Mouse (Mus musculus): ENCODE data around the gene Aqp11. TPM values are rescaled to one million over a fixed set of nuclear protein-coding genes. Genes with fewer than 3 reads are reported as not detected.

Gene Aqp11
- 0.54 TPM in 1 of 2 replicates, not detected in the other for polyA plus RNA-seq (2012; ENCODE audit: insufficient read depth, low replicate concordance)

DNA sequence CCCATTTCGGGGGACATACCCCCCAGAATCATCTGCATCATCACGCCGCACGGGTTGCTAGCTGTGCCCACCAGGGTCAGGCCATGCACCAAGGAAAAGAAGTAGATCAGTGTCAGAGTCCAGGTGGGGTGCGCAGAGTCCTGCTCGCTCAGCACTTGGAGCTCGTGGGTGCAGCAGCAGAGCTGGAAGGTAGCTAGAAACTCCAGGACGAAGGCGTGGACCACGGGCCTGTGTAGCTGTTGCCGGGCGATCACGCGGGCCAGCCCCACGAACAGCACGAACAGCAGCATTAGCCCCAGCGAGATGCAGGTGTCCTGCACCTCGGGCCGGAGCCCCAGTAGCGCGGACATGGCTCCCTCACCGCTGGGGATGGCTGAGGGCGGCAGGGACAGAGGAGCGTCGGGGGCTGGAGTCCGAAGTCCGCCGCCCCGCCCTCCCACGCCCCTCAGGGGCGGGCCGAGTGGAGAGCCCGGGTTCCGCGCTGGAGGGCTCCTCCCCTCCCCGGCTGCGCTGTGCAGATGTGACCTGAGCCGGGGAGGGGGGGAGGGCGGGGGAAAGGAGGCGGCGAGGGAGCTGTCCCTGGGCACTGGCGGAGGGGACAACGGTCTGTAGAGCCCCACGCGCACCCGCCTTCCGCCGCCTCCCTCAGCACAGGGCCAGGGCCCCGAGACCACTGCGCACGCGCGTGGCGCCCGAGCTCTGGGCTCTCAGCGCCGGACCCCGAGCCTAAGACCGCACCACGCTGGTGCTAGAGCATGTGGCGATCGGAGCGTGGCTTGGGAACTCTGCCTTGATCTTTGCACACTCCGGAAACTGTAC is at the start of gene Aqp11:
TSS of gene Aqp11 (minus strand) at position 652 of the 819 bp plus-strand sequence.
- peaks cover 67% of the 10 kb centered on the region for H3K4me1 ChIP-seq
- H3K27me3 ChIP-seq (replicated peaks) = peaks cover 3% of the 10 kb centered on the region
- TF ChIP-seq FLI1 (IDR thresholded peaks at IDR 0.05; ENCODE audit: low read length) (no peak), GATA1 (IDR thresholded peaks at IDR 0.05; ENCODE audit: borderline replicate concordance, low read length) (no peak)
- H3K4me3 ChIP-seq (replicated peaks) = peak within 1 kb of the TSS; percentile 99
- H3K9me3 ChIP-seq = no peaks in the 10 kb centered on the region
- H3K36me3 ChIP-seq (replicated peaks; ENCODE audit: low read length) = no peaks in the 10 kb centered on the region

DNA sequence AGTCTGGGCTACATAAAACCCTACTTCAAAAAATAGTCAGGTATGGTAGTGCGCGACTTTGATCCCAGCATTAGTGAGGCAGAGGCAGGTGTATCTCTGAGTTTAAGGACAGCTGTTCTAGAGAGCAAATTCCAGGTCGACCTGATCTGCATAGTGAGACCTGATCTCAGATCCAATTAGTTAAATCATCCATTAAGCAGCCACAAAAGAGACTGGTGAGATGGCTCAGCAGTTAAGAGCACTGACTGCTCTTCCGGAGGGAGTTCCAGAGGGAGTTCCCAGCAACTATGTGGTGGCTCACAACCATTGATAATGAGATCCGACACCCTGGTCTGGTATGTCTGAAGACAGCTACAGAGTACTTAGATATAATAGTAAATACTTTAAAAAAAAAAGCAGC is 45.4 kb upstream of the Aqp11 start:
- Histone ChIP-seq H3K4me1 (peaks cover 12% of the 10 kb centered on the region), H3K4me3 (replicated peaks) (no peak overlapping the region), H3K9me3 (no peaks in the 10 kb centered on the region), H3K27me3 (replicated peaks) (peaks cover 25% of the 10 kb centered on the region), H3K36me3 (replicated peaks; ENCODE audit: low read length) (no peaks in the 10 kb centered on the region)
- TF ChIP-seq GATA1 (IDR thresholded peaks at IDR 0.05; ENCODE audit: borderline replicate concordance, low read length) (no peak), FLI1 (IDR thresholded peaks at IDR 0.05; ENCODE audit: low read length) (no peak)

DNA sequence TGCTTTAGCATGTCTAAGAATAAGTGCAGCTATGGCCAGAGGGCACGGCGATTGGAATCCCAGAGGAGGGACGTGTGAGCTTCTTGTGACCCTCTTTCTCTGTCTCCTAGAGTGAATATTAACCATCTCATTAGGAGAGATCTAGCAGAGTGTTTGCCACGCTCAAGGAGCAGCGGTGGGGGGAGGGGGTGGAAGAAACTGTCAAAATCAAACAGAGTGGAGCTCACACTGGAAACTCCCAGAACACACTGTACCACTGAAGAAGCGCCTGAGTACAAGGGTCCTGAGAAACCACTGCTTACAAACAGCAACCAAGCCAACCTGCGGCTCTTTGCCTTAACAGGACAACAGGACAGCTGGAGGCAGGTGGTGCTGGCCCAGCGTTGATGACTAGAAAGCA is 43.4 kb upstream of the Aqp11 start:
- peaks cover 10% of the 10 kb centered on the region for H3K4me1 ChIP-seq
- H3K27me3 ChIP-seq (replicated peaks) = peaks cover 13% of the 10 kb centered on the region
- H3K36me3 ChIP-seq (replicated peaks; ENCODE audit: low read length) = no peaks in the 10 kb centered on the region
- TF ChIP-seq GATA1 (IDR thresholded peaks at IDR 0.05; ENCODE audit: borderline replicate concordance, low read length) (no peak), FLI1 (IDR thresholded peaks at IDR 0.05; ENCODE audit: low read length) (no peak)
- no peak overlapping the region for H3K4me3 ChIP-seq (replicated peaks)
- peaks cover 16% of the 10 kb centered on the region for H3K9me3 ChIP-seq

DNA sequence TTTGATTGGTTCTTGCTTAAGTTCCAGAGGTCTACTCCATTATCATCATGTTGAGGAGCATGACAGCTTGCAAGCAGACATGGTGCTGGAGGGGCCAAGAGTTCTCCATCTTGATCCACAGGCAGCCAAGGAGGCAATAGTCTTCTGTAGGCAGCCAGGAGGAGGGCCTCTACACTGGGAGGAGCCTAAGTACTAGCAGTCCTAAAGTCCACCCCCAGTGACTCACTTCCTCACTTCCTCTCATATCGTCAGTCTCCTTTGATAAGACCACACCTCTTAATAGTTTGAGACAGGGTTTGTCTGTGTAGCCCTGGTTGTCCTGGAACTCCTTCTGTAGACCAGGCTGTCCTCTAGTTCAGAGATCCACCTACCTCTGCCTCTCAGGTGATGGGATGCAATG is 42.7 kb upstream of the Aqp11 start:
- H3K4me3 ChIP-seq (replicated peaks) = no peak overlapping the region
- peaks cover 10% of the 10 kb centered on the region for H3K4me1 ChIP-seq
- peaks cover 19% of the 10 kb centered on the region for H3K9me3 ChIP-seq
- TF ChIP-seq GATA1 (IDR thresholded peaks at IDR 0.05; ENCODE audit: borderline replicate concordance, low read length) = no peak
- no peak for TF ChIP-seq FLI1 (IDR thresholded peaks at IDR 0.05; ENCODE audit: low read length)
- H3K27me3 ChIP-seq (replicated peaks) = peaks cover 9% of the 10 kb centered on the region
- no peaks in the 10 kb centered on the region for H3K36me3 ChIP-seq (replicated peaks; ENCODE audit: low read length)

DNA sequence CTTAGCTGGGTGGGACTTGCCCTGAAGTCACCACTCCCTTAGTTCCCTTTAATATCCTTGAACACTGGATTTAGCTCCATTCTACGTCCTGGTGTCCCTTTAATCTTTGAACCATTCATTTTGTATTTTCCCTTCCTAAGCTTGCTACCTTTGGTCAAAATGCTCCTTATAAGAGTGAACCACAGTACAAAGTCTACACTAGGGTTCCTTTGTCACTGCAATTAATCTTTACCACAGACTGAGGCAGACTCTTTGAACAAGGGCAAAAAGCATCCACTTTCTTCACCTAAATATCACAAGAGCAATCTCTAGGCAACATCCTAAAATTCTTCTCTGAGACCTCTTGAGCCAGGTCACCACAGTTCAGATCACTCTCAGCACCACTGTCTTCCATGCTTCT is 42.1 kb upstream of the Aqp11 start:
- TF ChIP-seq FLI1 (IDR thresholded peaks at IDR 0.05; ENCODE audit: low read length) (no peak), GATA1 (IDR thresholded peaks at IDR 0.05; ENCODE audit: borderline replicate concordance, low read length) (no peak)

DNA sequence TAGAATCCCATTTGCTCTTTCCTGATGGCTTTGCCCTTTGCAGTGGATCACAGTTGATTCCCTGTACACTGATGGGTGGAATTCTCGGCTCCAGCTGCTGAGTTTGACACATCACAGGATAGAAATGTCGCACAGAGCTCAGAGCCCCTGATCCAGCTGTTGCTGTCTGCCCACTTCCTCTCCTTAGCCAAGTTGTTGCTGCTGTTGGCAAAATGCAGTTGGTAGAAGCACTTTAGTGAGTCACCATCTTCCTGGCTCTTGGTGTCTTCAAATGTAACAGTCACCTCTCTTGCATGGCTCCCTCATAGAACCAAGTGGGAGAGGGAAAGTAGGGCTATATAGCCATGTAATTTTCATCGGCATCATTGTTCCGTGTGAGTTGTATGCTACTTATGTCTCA is 39.1 kb upstream of the Aqp11 start:
- TF ChIP-seq FLI1 (IDR thresholded peaks at IDR 0.05; ENCODE audit: low read length) = no peak
- TF ChIP-seq GATA1 (IDR thresholded peaks at IDR 0.05; ENCODE audit: borderline replicate concordance, low read length) = no peak
- peaks cover 19% of the 10 kb centered on the region for H3K9me3 ChIP-seq
- H3K4me1 ChIP-seq = peaks cover 10% of the 10 kb centered on the region
- no peaks in the 10 kb centered on the region for H3K36me3 ChIP-seq (replicated peaks; ENCODE audit: low read length)
- H3K27me3 ChIP-seq (replicated peaks) = peaks cover 2% of the 10 kb centered on the region
- H3K4me3 ChIP-seq (replicated peaks) = no peak overlapping the region

More for the DNA sequence above, 42.1 kb upstream of the Aqp11 start:
- peaks cover 19% of the 10 kb centered on the region for H3K9me3 ChIP-seq
- peaks cover 9% of the 10 kb centered on the region for H3K27me3 ChIP-seq (replicated peaks)
- H3K36me3 ChIP-seq (replicated peaks; ENCODE audit: low read length) = no peaks in the 10 kb centered on the region
- peaks cover 10% of the 10 kb centered on the region for H3K4me1 ChIP-seq
- H3K4me3 ChIP-seq (replicated peaks) = no peak overlapping the region

DNA sequence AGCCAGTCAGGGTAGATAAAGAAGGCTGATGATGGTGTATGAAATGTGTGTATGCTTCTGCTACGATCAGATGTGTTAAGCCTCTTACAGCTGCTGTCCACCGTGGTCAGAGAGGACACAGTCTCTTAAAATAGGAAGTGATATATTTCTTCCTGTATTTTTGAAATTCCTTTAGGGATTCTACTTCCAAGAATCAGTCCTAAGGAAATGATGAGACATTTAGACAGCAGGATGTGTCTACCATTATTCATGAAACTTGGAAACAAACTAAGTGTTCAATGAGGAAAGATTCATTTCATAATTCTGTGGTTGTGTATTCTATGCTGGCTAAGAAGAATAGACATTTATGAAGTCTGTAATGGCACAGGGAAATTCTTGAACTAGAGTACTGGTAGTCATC is 37.8 kb upstream of the Aqp11 start:
- no peak for TF ChIP-seq FLI1 (IDR thresholded peaks at IDR 0.05; ENCODE audit: low read length)
- no peak for TF ChIP-seq GATA1 (IDR thresholded peaks at IDR 0.05; ENCODE audit: borderline replicate concordance, low read length)
- Histone ChIP-seq H3K4me3 (replicated peaks) (no peak overlapping the region), H3K36me3 (replicated peaks; ENCODE audit: low read length) (no peaks in the 10 kb centered on the region), H3K9me3 (peaks cover 19% of the 10 kb centered on the region), H3K4me1 (peaks cover 8% of the 10 kb centered on the region), H3K27me3 (replicated peaks) (peaks cover 2% of the 10 kb centered on the region)

DNA sequence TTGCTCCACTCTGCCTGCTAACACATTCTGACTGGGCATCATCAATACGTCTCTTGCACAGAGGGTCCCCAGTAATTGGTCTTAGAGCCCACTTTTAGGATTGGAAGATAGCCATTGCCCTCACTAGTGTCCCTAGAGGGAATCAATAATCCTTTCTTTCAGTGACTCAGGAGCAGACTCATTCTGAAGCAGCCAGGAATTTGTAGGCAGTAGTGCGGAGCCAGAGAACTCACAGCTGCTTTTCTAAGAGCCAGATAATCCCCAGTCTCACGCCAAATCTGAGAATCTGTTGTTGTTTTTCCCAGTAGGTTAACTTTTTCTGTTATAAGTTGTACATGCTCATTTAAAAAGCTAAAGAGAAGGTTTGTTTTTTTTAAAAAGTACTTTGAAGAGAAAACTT is 37.3 kb upstream of the Aqp11 start:
- TF ChIP-seq GATA1 (IDR thresholded peaks at IDR 0.05; ENCODE audit: borderline replicate concordance, low read length) (no peak), FLI1 (IDR thresholded peaks at IDR 0.05; ENCODE audit: low read length) (no peak)
- peaks cover 4% of the 10 kb centered on the region; the same call in 1 of the 2 replicates for H3K4me1 ChIP-seq
- no peaks in the 10 kb centered on the region for H3K36me3 ChIP-seq (replicated peaks; ENCODE audit: low read length)
- peaks cover 19% of the 10 kb centered on the region for H3K9me3 ChIP-seq
- peaks cover 2% of the 10 kb centered on the region for H3K27me3 ChIP-seq (replicated peaks)
- H3K4me3 ChIP-seq (replicated peaks) = no peak overlapping the region

DNA sequence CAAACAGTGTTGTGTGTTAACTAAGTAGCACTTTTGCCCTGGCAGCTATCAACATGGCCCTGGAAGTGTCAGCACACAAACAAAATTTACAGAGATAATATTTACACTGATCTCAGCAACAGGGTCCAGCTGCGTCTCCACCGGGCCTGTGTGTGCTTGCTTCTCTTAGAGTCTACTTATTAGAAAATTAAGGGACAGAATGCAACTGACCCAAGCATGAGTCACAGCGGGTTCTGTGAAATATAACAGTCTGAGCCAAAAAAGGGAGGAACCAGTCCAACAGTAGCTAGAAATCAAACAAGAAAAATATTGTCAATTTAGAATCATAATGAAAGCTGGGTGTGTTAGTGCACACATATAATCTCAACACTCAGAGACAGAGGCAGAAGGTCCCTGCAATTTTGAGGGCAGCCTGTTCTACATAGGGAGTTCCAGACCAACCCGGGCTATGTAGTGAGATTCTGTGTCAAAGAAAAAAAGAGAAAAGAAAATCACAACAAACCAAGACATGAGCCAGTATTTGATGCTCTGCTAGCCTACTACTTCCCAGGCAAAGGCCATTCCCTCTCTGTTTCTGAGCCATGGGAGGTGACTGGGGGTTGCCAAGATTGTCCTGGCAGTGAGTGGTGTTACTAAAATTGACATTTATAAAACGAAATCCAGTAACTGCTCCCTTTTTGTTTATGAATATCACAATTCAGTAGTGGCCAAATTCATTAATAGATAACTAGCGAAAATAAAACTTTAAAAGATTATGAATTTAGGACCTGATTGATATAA is 32.9 kb upstream of the Aqp11 start:
- Histone ChIP-seq H3K27me3 (replicated peaks) (peaks cover 2% of the 10 kb centered on the region), H3K4me1 (peaks cover 13% of the 10 kb centered on the region), H3K36me3 (replicated peaks; ENCODE audit: low read length) (no peaks in the 10 kb centered on the region), H3K4me3 (replicated peaks) (no peak overlapping the region), H3K9me3 (no peaks in the 10 kb centered on the region)
- TF ChIP-seq GATA1 (IDR thresholded peaks at IDR 0.05; ENCODE audit: borderline replicate concordance, low read length) (no peak), FLI1 (IDR thresholded peaks at IDR 0.05; ENCODE audit: low read length) (no peak)

DNA sequence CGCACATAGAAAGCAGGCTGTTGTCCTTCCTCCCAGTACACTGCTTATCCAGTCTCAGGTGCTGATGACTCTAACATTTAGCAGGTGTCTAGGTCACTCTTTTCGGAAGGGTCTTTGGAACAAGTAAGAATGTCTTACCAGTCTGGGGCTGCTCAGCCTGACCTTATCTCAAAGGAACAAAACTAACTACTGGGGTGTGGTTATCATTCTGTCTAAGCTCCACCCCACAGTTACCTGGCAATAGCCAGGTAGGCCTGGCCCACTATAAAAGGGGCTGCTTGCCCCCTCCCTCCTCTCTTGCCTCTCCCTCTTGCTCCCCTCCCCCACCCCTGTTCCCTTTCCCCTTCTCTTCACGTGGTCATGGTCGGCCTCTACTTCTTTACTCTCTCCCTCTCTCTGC is 30.9 kb upstream of the Aqp11 start:
- Histone ChIP-seq H3K4me3 (replicated peaks) (no peak overlapping the region), H3K4me1 (peaks cover 31% of the 10 kb centered on the region), H3K27me3 (replicated peaks) (peaks cover 2% of the 10 kb centered on the region), H3K9me3 (no peaks in the 10 kb centered on the region), H3K36me3 (replicated peaks; ENCODE audit: low read length) (no peaks in the 10 kb centered on the region)
- TF ChIP-seq FLI1 (IDR thresholded peaks at IDR 0.05; ENCODE audit: low read length) = no peak
- no peak for TF ChIP-seq GATA1 (IDR thresholded peaks at IDR 0.05; ENCODE audit: borderline replicate concordance, low read length)
